Mouse (Mus musculus): ENCODE measurements around the gene Cep128.

Cep128 gene

GRCm38 (mm10) chr12:90961386-90962017 is 422.7 kb downstream of the Cep128 start:
- DNase-seq (ENCODE audit: low spot score): no peak

GRCm38 (mm10) chr12:90954740-90955473 is 429.3 kb downstream of the Cep128 start:
- DNase-seq (ENCODE audit: low spot score): no peak
